Mouse (Mus musculus) E14TG2a.4 (cell line): ENCODE data around the gene Chrna7.

Experiments used
- H3K27me3 ChIP-seq: 2 replicates; pipeline ENCODE4 v1.6.1; 2014; ENCODE audit warnings: low read length, control low read depth; ENCODE audit not compliant: insufficient read depth
- H3K36me3 ChIP-seq: 2 replicates; pipeline ENCODE4 v1.6.1; 2014; ENCODE audit warnings: low read length, control low read depth; ENCODE audit not compliant: insufficient read depth
- H3K4me1 ChIP-seq: replicated peaks from 2 replicates; pipeline ENCODE4 v1.6.1; 2014; ENCODE audit warnings: low read depth, low read length, control low read depth
- H3K4me3 ChIP-seq: replicated peaks from 2 replicates; pipeline ENCODE4 v1.5.1; 2014; ENCODE audit warnings: mild to moderate bottlenecking, low read length
- H3K9me3 ChIP-seq: 2 replicates; pipeline ENCODE4 v1.6.1; 2014; ENCODE audit warnings: low read length, control low read depth
- CTCF ChIP-seq: conservative IDR thresholded peaks from 2 replicates; pipeline ENCODE4 v1.5.1; 2014; ENCODE audit warnings: low read length
- NANOG ChIP-seq: IDR thresholded peaks from 2 replicates; pipeline ENCODE4 v1.6.1; 2014; ENCODE audit warnings: borderline replicate concordance, low read length, mixed read lengths
- POU5F1 ChIP-seq: IDR thresholded peaks from 2 replicates; pipeline ENCODE4 v1.6.1; 2014; ENCODE audit warnings: low read length, borderline replicate concordance

The Chrna7 gene

DNA sequence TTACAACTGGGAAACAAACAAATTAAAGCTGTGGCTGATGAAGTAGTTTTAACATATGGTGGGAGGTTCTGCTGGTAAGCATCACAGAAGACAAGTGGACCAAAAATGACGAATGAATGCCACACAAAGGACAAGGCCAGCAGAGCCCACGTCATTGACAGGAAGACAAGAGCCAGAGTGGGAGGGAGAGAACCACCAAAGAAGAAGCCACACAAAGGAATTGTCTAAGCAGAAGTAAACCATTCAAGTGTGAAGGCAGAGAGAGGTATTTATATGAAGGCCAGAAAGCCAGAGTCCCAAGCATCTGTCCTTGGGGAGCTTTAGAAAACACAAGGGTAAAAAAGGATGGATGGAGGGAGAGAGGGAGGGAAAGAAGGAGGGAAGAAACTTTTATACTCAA is 98.7 kb downstream of the Chrna7 start:
- Histone ChIP-seq H3K4me1 (no peaks in the 10 kb centered on the region), H3K9me3 (no peaks in the 10 kb centered on the region), H3K36me3 (peaks cover 8% of the 10 kb centered on the region; the same call in 1 of the 2 replicates), H3K4me3 (no peak overlapping the region), H3K27me3 (no peaks in the 10 kb centered on the region)
- TF ChIP-seq NANOG (no peak), POU5F1 (no peak), CTCF (no peak)

GRCm38 (mm10) chr7:63113252-63113651 is 99.1 kb downstream of the Chrna7 start:
- no peaks in the 10 kb centered on the region for H3K27me3 ChIP-seq
- peaks cover 8% of the 10 kb centered on the region; the same call in 1 of the 2 replicates for H3K36me3 ChIP-seq
- H3K9me3 ChIP-seq: no peaks in the 10 kb centered on the region
- no peak overlapping the region for H3K4me3 ChIP-seq
- H3K4me1 ChIP-seq: no peaks in the 10 kb centered on the region
- TF ChIP-seq POU5F1 (no peak), CTCF (no peak), NANOG (no peak)

GRCm38 (mm10) chr7:63109348-63109747 is 103.0 kb downstream of the Chrna7 start:
- TF ChIP-seq POU5F1 (no peak), NANOG (no peak), CTCF (no peak)
- H3K9me3 ChIP-seq: no peaks in the 10 kb centered on the region
- peaks cover 21% of the 10 kb centered on the region for H3K36me3 ChIP-seq
- H3K27me3 ChIP-seq: no peaks in the 10 kb centered on the region
- no peak overlapping the region for H3K4me3 ChIP-seq
- H3K4me1 ChIP-seq: no peaks in the 10 kb centered on the region

GRCm38 (mm10) chr7:63085954-63086353 is 126.4 kb downstream of the Chrna7 start:
- no peak overlapping the region for H3K4me3 ChIP-seq
- H3K36me3 ChIP-seq: no peaks in the 10 kb centered on the region
- H3K27me3 ChIP-seq: peaks cover 19% of the 10 kb centered on the region
- peaks cover 13% of the 10 kb centered on the region for H3K4me1 ChIP-seq
- no peaks in the 10 kb centered on the region for H3K9me3 ChIP-seq
- no peak for TF ChIP-seq NANOG
- TF ChIP-seq POU5F1: no peak
- no peak for TF ChIP-seq CTCF

- Histone ChIP-seq H3K4me1 (peaks cover 13% of the 10 kb centered on the region), H3K9me3 (no peaks in the 10 kb centered on the region), H3K27me3 (peaks cover 19% of the 10 kb centered on the region), H3K4me3 (no peak overlapping the region), H3K36me3 (no peaks in the 10 kb centered on the region)
- TF ChIP-seq CTCF (no peak), POU5F1 (no peak), NANOG (peak; percentile 53; the same call in 1 of the 2 replicates)
Measured at GRCm38 (mm10) chr7:63084351-63085003, 127.9 kb downstream of the Chrna7 start.

DNA sequence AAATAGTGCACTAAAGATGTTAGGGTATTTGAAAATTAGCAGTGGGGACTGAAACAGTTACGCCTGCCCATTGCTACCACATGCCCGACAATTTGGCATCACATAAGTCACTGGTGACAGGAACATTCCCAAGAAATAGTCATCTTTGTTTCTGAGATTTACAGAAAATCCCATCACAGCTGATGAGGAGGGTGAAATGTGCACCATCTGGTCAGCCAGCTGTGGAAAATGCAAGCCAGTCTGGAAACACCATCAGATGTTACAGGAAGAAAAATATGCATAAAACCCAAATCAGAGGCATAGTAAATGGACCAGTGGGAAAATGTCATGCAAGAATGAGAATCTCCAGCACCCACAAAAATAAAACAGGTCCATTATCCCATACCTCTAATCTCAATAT is 151.4 kb downstream of the Chrna7 start:
- no peak for TF ChIP-seq CTCF
- no peak for TF ChIP-seq POU5F1
- no peak for TF ChIP-seq NANOG
- H3K27me3 ChIP-seq: no peaks in the 10 kb centered on the region
- no peak overlapping the region for H3K4me3 ChIP-seq
- no peaks in the 10 kb centered on the region for H3K4me1 ChIP-seq
- no peaks in the 10 kb centered on the region for H3K36me3 ChIP-seq
- no peaks in the 10 kb centered on the region for H3K9me3 ChIP-seq
